Mouse (Mus musculus): ENCODE measurements around the gene Psmd1.

- TF ChIP-seq POLR2A (IDR thresholded peaks at IDR 0.05; ENCODE audit: control insufficient read depth in 1 of 2, insufficient read depth in 1 of 2, low read depth in 1 of 2, low read length in 2 of 2, poor library complexity in 1 of 2) = no peak
- no peak for TF ChIP-seq CTCF (IDR thresholded peaks at IDR 0.05 in 2 of 3, conservative IDR thresholded peaks at IDR 0.05 in 1 of 3; ENCODE audit: control insufficient read depth in 1 of 3, insufficient read depth in 1 of 3, low read depth in 2 of 3, low read length in 3 of 3, poor library complexity in 1 of 3, severe bottlenecking in 1 of 3)
- TF ChIP-seq RAD21 (IDR thresholded peaks at IDR 0.05; ENCODE audit: low read depth, low read length) = no peak
- TF ChIP-seq ELF1 (IDR thresholded peaks at IDR 0.05; ENCODE audit: low read depth, low read length) = no peak
- TF ChIP-seq MAZ (IDR thresholded peaks at IDR 0.05; ENCODE audit: low read depth, low read length) = no peak
- no peak for TF ChIP-seq JUND (IDR thresholded peaks at IDR 0.05; ENCODE audit: low read depth, low read length)
- TF ChIP-seq ZMIZ1 (IDR thresholded peaks at IDR 0.05; ENCODE audit: low read depth, low read length) = no peak
- TF ChIP-seq ZC3H11A (IDR thresholded peaks at IDR 0.05; ENCODE audit: low read depth, low read length) = no peak
- TF ChIP-seq ZKSCAN1 (IDR thresholded peaks at IDR 0.05; ENCODE audit: low read depth, low read length) = no peak
- TF ChIP-seq USF2 (IDR thresholded peaks at IDR 0.05; ENCODE audit: borderline replicate concordance in 1 of 2, insufficient read depth in 1 of 2, low read depth in 1 of 2, low read length in 2 of 2) = no peak
- TF ChIP-seq MXI1 (IDR thresholded peaks at IDR 0.05; ENCODE audit: low read depth, low read length) = no peak
- no peak for TF ChIP-seq BHLHE40 (IDR thresholded peaks at IDR 0.05; ENCODE audit: borderline replicate concordance, low read depth, low read length)
- no peak for TF ChIP-seq GATA1 (IDR thresholded peaks at IDR 0.05; ENCODE audit: low read depth, low read length)
- TF ChIP-seq TCF12 (IDR thresholded peaks at IDR 0.05; ENCODE audit: low read depth, low read length) = no peak
Observed at GRCm38 (mm10) chr1:86188271-86188670, 124.1 kb downstream of the Psmd1 start.
